Mouse (Mus musculus): ENCODE results near the gene 4930544G11Rik. TPM values are rescaled to one million over a fixed set of nuclear protein-coding genes. Genes with fewer than 3 reads are reported as not detected.

4930544G11Rik gene
- polyA plus RNA-seq, 1 experiment: not detected

- H3K27ac ChIP-seq (ENCODE audit: insufficient read depth, low read length): no peak overlapping the region
- H3K27me3 ChIP-seq (ENCODE audit: control insufficient read depth, insufficient read depth, low read length, poor library complexity, severe bottlenecking): no peaks in the 10 kb centered on the region
- H3K4me3 ChIP-seq (ENCODE audit: low read depth, low read length): no peak overlapping the region
- no peaks in the 10 kb centered on the region for H3K36me3 ChIP-seq (ENCODE audit: control insufficient read depth, insufficient read depth, low read length, poor library complexity, severe bottlenecking)
- no peak overlapping the region for H3K9ac ChIP-seq (ENCODE audit: low read depth, poor library complexity, severe bottlenecking)
- H3K4me1 ChIP-seq (ENCODE audit: control insufficient read depth, insufficient read depth, low read length): no peaks in the 10 kb centered on the region
- peaks cover 3% of the 10 kb centered on the region; the same call in 1 of the 2 replicates for H3K9me3 ChIP-seq (replicated peaks; ENCODE audit: control insufficient read depth, insufficient read depth, low read length, poor library complexity, severe bottlenecking)
- no peak for TF ChIP-seq POLR2A (IDR thresholded peaks at IDR 0.05; ENCODE audit: insufficient read depth, low read length)
- TF ChIP-seq EP300 (IDR thresholded peaks at IDR 0.05; ENCODE audit: insufficient read depth, low read depth, low read length): no peak
- no peak for TF ChIP-seq CTCF (IDR thresholded peaks at IDR 0.05; ENCODE audit: low read depth, low read length)
Observed at GRCm38 (mm10) chr6:65970410-65970809, 18.0 kb downstream of the 4930544G11Rik start.

DNA sequence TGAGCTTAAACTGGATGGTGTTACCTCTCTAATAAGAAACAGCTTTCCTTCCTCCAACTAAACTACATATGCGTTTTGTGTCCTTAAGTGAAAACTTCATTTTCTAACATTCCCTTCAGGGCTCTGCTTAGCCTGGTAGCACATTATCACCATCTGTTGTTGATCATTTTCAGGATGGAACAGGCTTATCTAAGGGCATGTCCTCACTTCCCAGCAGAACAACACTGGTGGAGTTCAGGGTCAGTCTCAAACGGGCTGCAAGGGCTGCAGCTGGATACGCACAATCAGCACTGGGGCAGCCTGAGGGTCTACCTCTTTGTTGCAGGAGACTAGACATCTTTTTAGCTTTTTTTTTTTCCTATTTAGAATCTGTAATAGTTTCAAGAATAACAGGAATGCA lies 39.7 kb downstream of the 4930544G11Rik start:
- H3K27ac ChIP-seq (ENCODE audit: insufficient read depth, low read length): no peak overlapping the region
- H3K9me3 ChIP-seq (replicated peaks; ENCODE audit: control insufficient read depth, insufficient read depth, low read length, poor library complexity, severe bottlenecking): no peaks in the 10 kb centered on the region
- H3K36me3 ChIP-seq (ENCODE audit: control insufficient read depth, insufficient read depth, low read length, poor library complexity, severe bottlenecking): no peaks in the 10 kb centered on the region
- H3K9ac ChIP-seq (ENCODE audit: low read depth, poor library complexity, severe bottlenecking): no peak overlapping the region
- no peak overlapping the region for H3K4me3 ChIP-seq (ENCODE audit: low read depth, low read length)
- no peaks in the 10 kb centered on the region for H3K27me3 ChIP-seq (ENCODE audit: control insufficient read depth, insufficient read depth, low read length, poor library complexity, severe bottlenecking)
- no peak for TF ChIP-seq POLR2A (IDR thresholded peaks at IDR 0.05; ENCODE audit: insufficient read depth, low read length)
- TF ChIP-seq CTCF (IDR thresholded peaks at IDR 0.05; ENCODE audit: low read depth, low read length): no peak
- no peak for TF ChIP-seq EP300 (IDR thresholded peaks at IDR 0.05; ENCODE audit: insufficient read depth, low read depth, low read length)
- no peaks in the 10 kb centered on the region for H3K4me1 ChIP-seq (ENCODE audit: control insufficient read depth, insufficient read depth, low read length)

DNA sequence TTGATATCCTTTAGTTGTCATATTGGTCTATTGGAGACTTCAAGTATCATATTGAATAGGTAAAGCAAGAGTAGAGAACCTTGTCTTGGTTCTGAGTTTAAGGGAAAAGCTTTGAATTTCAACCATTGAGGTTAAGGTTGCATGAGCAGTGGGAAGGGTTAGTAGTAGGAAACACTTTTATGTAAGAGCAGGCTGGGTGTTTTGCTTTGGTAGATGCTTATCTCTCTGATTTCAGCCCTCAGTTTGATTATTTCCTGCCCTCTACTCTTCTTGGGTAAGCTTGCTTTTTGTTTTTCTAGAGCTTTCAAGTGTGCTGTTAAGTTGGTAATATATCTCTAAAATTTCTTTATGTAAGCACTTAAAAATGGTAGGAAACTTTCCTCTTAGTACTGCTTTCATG lies 45.9 kb downstream of the 4930544G11Rik start:
- TF ChIP-seq EP300 (IDR thresholded peaks at IDR 0.05; ENCODE audit: insufficient read depth, low read depth, low read length) (no peak), CTCF (IDR thresholded peaks at IDR 0.05; ENCODE audit: low read depth, low read length) (no peak)
- H3K36me3 ChIP-seq (ENCODE audit: control insufficient read depth, insufficient read depth, low read length, poor library complexity, severe bottlenecking): no peaks in the 10 kb centered on the region
- H3K27me3 ChIP-seq (ENCODE audit: control insufficient read depth, insufficient read depth, low read length, poor library complexity, severe bottlenecking): no peaks in the 10 kb centered on the region
- H3K4me1 ChIP-seq (ENCODE audit: control insufficient read depth, insufficient read depth, low read length): no peaks in the 10 kb centered on the region
- no peaks in the 10 kb centered on the region for H3K9me3 ChIP-seq (replicated peaks; ENCODE audit: control insufficient read depth, insufficient read depth, low read length, poor library complexity, severe bottlenecking)
- H3K27ac ChIP-seq (ENCODE audit: insufficient read depth, low read length): no peak overlapping the region
- no peak overlapping the region for H3K4me3 ChIP-seq (ENCODE audit: low read depth, low read length)
- H3K9ac ChIP-seq (ENCODE audit: low read depth, poor library complexity, severe bottlenecking): no peak overlapping the region

Other genes starting within 250 kb of the 4930544G11Rik start
- 33.2 and 33.5 TPM in 2 replicates for gene Prdm5, start 173.6 kb upstream of the 4930544G11Rik start, polyA plus RNA-seq (2011; ENCODE audit: insufficient read depth, insufficient read length, low read depth, missing spikeins)

Data from ES-Bruce4 (cell line).